Mouse (Mus musculus) urinary bladder, postnatal 14 days (tissue): Measurements from ENCODE around the gene Dennd1b.

ENCODE experiments used
- DNase-seq: peaks from one replicate; pipeline ENCODE4 v3.0.0; 2021; ENCODE audit warnings: low spot score

Gene Dennd1b

DNA sequence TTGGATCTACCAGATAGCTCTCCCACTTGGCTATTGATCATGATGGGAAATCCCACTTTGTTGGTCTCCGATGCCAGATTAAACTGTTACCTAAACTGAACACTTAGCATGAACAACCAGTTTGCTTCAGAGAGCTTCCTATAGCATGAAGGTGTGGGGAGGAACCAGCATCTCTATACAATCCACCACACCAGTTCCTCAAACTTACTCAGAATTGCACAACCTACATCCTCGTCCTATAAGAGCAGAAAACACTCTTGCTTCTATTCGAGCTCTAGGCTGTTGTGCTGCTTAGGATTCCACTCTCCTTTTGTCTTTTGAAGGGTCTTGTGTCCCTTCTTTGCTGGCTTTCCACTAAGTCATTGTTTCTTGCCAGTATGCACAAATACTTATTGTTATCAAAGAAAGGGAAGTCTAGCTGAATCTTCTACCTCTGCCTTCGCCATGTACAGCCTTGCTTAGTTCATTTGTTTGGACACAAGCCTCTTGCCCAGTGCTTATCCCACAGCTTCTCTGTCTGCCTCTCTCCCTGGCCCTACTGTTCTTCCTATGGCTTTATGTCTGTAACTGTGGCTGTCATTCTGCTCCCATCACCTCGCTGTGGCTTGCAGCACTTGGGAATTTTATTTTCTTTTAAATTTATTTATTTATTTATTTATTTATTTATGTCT is 52.0 kb downstream of the Dennd1b start:
- DNase-seq = no peak

DNA sequence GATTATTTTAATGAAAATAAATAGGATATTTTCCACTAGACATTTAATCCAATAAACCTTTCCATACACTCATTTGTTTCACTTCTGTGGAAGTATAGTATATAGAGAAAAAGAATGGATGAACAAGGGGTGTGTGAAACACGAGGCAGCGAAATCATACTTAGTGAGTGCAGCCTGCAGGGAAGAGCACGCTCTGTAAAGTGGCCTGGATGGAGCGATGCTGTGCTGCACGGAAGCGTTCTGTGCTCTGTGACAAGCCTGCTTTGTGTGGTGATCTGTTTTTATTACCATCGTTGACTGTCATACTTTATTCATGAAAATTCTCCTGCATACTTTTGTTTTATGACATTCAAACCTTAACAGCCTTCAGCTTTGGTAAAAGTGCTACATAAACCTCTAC is 58.1 kb downstream of the Dennd1b start:
- DNase-seq = no peak

DNA sequence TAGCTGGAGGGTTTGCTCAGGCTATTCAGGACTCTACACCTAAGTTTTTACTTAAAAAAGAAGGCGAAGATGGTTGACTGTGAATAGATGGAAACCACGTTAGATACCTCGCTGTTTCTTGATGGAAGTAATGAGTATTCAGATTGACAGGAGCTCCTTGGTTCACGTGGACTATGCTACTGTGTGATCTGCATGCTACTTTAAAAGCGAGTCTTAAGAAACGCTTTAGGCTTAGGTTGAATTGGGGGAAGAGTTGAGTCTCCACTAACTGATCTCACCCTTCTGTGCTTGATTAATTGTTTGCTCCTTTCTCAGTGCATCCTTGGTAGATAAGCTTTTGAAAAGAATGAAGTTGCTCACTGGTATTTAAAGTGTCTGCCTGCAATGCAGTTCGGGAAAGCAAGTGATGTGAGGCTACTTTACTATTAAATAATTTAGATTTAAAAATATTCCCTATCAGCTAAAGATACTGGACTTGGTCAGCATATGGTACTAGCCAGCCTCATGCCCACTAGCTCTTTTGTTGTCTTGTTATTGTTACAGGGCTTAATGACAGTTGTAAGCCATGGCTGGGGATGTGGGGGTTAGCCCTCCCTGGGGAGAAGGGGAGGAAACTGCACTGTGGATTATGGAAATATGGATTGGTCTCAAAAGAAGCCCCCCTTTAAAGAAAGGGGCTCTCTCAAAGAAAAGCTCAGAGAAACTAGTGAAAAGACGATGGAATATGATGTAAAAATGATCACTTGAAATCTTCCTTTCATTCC is 62.8 kb downstream of the Dennd1b start:
- no peak for DNase-seq

DNA sequence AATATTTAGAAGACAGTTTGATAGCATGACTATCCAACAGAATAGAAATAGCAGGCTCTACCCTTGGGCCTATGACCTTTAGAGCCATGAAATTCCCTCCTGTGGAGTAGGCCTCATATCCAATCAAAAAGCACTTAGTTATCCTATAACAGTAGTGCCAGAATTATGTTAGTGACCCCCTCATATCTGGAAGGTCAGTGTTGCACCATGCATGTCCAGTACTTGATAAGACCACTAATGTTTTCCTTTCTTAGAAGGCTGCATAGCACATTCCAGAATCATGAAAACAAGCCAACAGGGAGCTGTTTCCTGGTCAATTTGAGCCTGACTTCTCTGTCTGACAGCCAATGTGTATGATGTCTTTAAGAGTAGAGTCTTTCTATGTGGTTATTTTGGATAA is 66.3 kb downstream of the Dennd1b start:
- DNase-seq = no peak

DNA sequence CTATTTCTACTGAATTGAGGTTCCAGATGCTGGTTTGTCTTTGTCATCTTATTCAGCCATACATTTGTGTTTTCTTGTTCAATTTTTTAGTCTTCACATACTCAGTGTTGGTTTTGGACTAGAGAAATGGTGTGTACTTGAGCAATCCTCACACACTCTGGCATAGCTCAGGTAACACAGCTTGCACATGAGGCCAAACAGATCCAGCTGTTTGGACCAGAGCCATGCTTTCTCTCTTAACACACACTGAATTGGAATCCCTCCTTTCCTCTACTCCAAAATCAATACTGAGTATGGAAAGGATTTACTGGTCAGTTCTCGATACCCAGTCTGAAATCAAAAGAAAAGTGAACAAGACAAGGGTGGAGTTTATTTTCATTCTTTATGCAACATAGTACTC is 69.2 kb downstream of the Dennd1b start:
- DNase-seq = no peak

DNA sequence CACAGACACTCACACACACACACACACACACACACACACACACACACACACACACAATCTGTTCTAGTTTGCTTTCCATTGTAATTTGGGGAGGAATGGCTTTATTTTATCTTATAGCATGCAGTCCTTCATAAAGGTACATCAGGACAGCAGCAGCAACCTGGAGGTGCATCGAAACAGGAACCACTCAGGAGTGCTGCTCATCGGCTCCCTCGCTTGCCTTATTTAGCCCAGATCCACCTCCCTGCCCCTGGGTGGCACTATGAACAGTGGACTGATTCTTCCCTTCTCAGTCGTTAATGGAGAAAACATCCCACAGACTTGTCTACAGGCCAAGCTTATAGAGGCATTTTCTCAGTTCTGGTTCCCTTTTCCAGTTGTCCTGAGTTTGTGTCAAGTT is 71.9 kb downstream of the Dennd1b start:
- no peak for DNase-seq

DNA sequence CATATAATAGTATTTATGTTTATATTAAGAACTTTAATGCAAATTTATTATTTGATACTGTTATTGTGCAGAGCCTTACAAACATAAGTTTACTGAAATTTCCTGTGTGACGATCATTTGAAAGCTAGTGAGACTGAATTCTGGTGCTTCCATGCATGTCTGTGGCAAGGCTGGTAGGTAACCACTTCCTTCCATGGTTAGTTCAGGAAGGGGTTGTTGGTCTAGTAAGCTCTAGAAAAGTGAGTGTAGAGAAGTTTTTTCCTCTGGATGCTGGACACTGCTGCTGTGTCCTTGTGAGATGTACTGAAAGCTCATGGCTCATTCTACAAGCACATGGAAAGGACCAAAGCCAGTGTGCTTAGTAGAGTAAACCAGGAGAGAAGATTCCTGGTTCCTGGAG is 73.1 kb downstream of the Dennd1b start:
- DNase-seq = no peak

DNA sequence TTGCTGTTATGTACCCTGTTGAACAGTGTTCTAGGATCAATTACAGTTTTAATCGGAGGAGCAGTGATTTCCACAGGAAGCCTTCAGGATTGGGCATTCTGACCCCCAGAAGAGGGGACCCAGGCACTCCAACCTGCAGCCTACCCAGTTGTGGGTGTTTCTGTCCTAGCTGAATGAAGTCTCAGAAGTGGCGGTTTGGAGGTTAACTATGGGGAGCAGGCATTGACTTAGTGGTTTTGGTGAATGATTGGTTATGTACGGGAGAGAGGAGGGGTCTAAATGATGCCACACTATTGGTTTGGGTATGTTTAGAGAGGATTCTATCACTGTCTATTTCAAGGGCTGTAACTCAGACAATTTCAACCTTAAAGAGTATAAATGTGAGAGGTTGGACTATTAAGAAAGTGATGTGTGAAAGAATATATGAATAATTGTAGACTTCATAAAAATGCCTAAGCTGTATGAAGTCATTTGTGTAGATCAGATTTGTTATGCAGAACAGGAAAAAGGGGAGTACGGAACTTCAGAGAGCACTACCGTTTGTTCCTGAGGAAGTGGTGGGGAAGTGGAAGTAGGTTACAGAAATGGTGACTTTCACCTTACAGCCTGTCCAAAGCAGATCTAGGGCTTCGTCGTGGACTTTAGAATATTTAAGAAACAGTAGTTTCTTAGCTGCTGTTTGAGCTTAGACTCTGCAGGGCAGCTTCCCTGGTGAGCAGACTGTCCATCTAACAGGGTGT is 73.7 kb downstream of the Dennd1b start:
- DNase-seq = no peak

DNA sequence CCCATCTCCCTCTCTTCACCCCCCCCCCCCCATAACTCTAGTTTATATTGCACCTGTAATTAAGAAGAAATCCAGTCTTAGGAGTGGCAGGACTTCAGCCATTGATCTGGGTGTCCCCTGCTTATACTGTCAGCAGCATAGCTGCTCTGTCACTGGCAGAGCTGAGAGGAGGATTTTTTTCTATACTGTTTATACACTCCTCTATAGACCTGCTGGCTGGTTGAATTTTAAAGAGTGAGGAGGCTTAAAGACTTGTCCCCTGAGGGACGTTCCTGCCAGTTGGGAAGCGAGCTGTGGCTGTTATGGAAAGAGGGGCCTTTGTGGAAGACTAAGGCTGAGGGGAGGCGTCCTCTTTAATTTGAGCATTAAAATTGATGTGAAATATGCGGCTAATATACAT is 74.8 kb downstream of the Dennd1b start:
- no peak for DNase-seq

DNA sequence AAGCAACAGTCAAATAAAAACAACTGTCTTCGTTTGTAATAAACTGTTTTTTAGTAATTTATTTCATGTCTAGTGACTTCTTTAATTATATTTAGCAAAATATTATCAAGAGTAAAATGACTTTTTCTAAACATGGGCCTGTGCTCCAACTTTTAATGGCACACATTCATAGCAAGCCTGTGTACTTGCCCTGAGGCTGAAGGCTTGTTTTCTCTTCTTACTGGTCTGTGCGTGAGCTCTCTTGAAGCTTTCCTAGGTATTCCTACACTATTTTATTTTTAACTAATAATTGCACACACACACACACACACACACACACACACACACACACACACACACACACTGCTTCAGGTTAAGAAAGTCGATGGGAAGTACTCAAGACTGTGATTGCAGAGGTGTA is 75.4 kb downstream of the Dennd1b start:
- no peak for DNase-seq

DNA sequence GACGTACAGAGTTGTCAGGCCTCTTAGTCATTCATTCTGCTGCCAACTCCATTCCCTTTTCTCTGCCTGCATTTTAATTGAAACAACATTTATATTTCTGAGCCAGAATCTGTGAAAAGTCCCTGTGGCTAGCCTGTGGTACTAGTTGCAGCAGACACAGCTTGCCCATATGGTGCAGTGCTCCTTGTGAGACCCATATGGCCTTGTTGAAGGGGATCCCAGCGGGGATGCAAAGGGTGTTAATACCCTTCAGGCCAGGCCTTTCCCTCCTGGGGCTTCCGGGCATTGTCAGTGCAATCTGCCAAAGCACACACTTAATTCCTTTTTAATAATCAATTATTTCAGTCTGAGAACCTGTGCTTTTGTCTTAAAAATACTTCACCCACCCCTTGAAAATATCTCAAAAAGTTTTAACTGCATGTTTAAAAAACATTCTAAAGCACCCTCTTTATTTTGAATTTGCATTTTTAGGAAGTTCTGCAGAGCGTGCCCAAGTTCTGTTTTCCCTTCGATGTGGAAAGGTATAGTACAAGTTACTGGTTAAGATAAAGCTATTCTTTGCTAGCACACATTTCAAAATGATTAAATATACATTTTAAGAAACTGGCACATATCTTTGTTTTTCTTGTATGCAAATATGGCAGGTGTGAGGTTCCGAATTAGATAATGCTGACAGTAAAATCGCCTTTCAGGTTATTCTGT is 76.4 kb downstream of the Dennd1b start:
- DNase-seq = no peak

DNA sequence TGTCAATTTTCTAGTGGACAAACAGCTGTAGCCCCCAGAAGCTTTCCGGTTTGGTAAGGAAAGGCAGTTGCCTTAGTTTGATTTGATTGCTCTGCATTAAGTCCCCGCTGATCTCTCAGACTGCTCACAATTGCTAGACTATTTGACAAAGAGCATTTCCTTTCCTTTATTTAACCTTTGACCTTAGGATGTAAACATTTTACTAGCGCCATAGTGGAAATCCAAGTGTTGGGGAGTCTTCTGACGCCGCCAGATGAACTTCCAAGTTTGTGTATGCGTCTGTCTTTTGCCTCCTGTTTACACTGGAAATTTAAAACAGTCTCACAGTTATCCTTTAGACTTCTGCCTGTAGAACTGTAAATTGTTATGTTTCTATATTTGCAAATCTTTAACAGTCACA is 85.8 kb downstream of the Dennd1b start:
- DNase-seq = no peak

DNA sequence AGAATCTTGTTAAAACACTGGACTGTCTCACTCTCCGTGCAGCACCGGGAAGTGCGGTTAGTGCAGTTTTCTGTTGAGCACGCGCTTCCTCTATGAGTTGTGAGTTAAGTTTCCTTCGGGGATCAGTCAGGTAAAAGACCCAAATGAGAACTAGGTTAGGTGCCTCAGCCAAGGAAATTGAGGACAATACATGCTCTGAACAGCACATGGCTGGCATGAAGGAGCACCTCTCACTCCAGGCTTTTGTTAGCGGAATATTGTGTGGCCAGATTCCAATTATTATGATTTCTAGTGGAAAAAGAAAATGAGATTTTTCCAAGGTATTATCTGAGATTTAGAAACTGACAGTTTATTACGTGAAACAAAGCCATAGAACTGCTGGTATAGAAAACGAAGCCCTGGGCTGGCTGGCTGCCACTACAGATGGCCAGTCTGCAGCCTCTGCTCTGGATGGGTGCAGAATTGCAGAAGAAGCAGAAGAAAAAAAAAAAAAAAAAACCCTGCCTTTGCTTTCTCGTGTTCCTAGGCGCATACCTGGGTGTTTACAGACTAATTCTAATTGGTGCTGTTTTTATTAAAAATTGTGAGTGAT is 86.7 kb downstream of the Dennd1b start:
- no peak for DNase-seq

DNA sequence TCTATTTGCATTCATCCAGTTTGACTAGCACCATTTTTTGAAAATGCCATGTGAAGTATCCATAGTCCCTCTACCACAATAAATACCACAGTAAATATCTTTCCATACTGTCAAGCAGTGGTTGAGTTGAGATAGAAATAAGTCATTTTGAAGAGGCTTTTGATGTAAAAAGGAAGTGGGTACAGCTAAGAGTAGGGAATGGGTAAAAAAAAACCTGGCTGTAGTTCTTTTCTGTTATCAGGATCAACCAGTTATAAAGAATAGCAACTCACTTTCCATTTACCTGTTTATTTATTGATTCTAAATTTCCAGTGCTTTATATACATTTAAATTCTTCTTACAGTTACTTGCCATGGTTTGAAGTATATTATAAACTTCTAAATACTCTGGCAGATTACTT is 89.8 kb downstream of the Dennd1b start:
- no peak for DNase-seq

DNA sequence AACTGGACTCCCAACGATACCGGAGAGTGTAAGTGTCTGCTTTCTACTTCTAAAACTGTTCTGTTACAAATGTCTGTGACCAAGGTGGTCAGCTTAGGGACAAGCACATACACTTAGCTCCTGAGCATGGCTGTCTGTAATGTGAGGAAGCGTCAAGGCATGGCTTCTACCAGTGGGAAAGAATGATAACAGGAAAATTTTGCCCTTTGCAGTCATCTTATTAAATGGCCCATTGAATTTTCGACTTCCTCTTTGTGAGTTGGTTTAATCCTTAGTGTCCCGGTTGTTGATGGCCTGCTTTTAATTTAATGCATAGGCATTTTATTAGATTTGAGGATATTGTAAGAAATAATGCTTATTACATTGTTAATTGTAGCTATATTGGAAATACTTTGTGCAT is 97.1 kb downstream of the Dennd1b start:
- DNase-seq = no peak

DNA sequence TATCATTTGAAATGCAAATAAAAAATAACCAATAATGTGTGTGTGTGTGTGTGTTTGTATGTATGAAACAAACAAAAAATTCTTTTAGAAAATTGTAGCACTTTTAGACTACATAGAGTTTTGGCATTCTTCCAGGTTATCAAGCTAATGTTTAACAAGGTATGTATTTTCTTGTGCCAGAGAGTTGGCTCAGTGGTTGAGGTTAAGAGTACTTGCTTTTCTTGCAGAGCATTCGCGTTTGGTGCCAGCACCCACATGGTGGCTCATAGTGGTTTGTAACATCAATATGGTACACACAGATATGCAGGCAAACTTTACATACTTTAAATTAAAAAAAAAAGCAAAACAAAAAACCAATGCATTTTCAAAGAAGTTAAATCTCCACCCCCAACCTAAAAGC is 101.5 kb downstream of the Dennd1b start:
- no peak for DNase-seq

DNA sequence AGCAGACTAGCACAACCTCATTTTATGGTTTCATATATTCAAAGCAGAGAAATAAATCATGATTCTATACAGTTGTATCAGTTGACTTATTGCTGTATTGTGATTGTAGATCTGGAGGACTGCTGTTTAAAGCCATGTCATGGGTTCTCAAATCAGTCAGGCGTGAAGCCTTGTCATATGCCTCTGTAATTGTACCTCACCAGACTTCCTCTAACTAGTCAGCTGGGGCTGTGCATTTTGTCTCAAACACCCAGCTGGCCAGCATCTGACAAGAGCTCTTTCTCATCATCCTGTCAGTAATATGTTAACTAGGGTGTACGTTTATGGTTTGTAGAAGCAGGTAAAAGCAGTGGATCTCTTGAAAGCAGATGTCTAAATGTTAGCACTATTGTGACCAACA is 104.0 kb downstream of the Dennd1b start:
- no peak for DNase-seq

DNA sequence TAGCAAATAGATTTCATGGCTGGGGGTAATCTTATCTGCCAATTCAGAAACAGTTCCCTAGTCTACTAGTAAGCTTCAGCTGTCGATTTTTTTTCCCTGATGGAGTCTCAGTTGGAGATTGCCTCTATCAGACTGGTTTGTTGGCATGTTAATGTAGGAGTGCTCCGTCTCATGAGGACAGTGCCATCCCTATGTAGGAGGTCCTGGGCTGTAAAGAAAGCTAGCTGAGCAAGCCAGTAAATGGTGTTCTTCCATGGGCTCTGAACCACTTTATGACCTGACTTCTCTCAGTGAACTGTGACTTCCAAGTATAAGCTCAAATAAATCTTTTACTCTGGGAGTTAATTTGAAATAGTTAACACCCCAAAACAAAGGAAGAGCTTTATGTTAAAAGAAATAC is 107.8 kb downstream of the Dennd1b start:
- DNase-seq = no peak

DNA sequence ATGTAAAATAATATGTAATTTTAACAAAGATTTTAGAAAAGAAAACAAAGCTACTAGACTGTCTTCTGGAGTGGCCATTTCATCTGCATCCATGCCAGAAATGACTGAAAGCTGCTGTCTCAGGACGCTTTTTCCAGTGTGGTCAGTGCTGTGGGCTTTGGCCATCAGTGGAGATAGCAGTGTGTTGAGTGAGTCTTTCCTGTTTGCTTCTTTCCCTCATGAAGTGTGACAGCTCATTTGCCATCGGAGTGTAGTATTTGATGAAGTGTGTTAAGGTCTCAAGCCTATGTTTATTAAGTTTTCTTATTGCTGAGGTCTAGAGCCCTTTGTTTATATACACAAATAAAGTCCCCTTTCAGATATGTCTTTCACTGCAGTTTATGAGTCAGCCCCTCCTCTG is 112.4 kb downstream of the Dennd1b start:
- DNase-seq = no peak

DNA sequence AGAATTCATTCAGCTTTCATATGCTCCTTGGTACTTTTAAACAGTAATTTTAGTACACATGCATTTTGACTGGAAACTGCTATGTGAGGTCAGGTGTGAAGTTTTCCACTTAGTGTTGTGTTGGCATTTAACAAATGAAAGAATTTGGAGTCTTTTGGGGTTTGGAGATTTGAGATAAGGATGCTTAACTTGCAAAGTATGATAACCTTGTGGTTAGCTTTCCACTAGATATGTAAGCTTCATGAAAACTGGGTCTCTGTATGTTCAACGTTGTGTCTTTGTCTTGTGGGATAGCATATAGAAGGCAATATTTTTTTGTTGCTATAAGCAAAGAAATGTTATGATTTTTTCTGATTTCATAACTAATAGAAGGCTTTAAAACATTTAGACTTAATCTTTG is 114.8 kb downstream of the Dennd1b start:
- DNase-seq = no peak

DNA sequence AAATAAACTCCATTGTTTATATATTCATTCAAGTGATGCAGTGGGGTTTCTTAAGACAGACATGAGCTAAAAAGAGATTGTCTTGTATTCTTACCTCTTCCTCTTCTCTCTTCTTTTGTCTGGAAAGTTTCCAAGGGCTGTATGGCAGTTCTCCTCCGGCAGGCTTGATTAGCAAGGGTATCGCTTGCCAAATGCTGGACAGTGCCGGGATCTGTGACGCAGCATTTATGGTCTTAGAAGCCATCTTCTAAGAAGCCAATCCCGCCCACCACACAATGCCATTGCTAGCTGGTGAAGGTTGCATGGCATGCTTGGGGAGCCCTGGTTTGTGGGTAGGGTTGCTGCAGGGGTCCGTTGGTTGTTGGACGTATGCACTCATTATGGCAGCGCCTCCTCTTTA is 115.8 kb downstream of the Dennd1b start:
- DNase-seq = no peak

DNA sequence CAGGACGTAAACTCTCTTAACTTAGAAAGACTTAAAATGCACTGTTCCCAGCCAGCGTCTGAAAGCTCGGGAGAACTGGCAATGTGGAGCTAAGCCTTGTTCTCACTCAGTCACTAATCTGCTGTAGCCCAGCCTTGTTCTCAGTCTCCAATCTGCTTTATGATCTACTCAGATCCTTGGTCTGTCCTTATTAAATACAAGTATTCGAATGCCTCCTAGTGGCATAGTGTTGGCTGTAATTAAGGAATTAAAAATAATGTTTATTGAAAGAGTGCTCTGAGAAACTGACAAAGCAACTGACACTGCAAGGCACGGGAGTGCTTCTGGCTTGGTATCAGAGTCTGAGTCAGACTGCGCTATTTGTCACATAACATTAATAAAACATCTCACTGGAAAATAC is 116.3 kb downstream of the Dennd1b start:
- DNase-seq = no peak
